Mouse (Mus musculus): Measurements from ENCODE around the gene Traf3ip2.

Traf3ip2 gene
- long read RNA-seq, experiment 1, transcript Traf3ip2-201 (9 exons, 2,867 nt) = major isoform, 7 of 14 reads
- long read RNA-seq, experiment 1, partial matches to known transcripts = 4 of 14 reads
- long read RNA-seq, experiment 1, other reads (novel, unspliced or antisense) = 3 of 14 reads
- long read RNA-seq, experiment 2, transcript Traf3ip2-201 (9 exons, 2,867 nt) = major isoform, 5 of 10 reads
- long read RNA-seq, experiment 2, partial matches to known transcripts = 2 of 10 reads
- long read RNA-seq, experiment 2, other reads (novel, unspliced or antisense) = 3 of 10 reads

DNA sequence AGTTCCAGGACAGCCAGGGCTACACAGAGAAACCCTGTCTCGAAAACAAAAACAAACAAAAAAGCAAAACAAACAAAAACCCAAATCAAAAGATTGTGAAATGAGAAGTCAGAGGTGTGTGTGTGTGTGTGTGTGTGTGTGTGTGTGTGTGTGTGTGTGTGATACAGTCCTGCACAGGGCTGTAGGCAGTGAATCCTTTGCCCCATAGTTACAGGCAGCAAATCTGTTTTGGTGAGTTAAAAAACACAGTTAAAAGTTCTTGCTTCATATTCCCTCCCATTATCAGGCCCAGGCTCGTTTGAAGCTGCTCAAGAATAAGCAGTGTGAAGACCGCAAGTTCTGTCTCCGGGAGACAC lies at the start of gene Traf3ip2:
Traf3ip2 (plus strand) TSS at position 302 of the 356 bp plus-strand sequence.
- intact Hi-C loops (cut with DNase I) = loop anchor here (5.0 kb wide), 2 partner anchors 40 to 70 kb away; no protein-coding TSS in a partner anchor

DNA sequence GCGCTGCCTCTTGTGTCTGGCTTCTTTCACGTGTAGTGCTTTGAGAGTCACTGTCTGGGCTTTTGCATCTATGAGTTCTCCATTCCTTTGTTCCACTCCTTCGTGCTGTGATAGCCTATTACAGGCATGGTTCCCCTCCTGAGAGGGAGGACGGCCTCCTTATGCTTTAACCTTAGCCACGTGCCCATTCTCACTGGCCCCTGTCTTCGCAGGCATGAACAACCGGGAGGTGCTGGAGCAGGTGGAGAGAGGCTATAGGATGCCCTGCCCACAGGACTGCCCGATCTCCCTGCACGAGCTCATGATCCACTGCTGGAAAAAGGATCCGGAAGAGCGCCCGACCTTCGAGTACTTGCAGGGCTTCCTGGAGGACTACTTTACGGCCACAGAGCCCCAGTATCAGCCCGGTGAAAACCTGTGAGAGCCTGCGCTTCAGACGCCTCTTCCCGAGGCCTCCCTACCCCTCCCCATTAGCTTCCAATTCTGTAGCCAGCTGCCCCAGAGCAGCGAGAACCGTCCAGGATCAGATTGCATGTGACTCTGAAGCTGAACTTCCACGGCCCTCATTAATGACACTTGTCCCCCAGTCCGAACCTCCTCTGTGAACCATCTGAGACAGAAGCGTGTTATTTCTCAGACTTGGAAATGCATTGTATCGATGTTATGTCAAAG lies 49.0 kb upstream of the Traf3ip2 start:
- intact Hi-C loops (cut with DNase I) = no loop called here

DNA sequence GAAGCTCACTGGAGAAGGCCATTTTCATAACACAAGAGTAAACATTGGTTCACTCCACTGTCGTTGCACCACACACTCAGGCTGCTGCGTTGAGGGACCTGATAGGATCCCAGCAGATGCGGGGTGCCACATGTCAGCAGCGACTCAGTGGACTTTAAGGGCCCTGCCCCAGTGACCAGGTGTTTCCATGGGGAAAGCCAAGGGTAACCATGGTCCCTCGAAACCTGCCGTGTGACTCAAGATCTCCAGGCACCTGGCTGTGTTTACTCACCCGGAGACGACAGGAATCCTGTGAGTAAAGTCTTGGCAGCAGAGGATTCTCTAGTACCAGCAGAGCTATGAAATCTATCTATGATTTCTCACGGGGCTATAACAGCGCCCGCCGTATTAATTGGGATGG lies 45.8 kb upstream of the Traf3ip2 start:
- intact Hi-C loops (cut with DNase I) = no loop called here

DNA sequence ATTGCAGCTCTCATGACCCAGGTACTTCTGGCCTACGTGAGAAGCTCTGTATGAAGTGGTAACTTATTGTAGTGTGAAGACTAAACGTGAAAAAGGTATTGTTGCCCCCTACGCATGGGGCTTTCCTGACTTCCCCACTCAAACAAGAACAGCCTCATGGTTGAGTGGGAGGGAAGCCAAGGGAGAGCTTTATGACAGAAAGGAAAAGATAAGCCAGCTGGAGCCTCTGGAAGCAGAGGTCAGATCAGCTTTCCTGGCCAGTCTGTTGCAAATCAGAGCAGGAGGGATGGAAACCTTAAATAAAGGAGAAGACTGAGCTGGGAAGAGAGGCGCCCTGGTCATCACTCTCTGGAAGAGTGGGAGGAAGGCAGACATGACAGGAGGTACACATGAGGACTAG lies 43.7 kb upstream of the Traf3ip2 start:
- intact Hi-C loops (cut with DNase I) = no loop called here

DNA sequence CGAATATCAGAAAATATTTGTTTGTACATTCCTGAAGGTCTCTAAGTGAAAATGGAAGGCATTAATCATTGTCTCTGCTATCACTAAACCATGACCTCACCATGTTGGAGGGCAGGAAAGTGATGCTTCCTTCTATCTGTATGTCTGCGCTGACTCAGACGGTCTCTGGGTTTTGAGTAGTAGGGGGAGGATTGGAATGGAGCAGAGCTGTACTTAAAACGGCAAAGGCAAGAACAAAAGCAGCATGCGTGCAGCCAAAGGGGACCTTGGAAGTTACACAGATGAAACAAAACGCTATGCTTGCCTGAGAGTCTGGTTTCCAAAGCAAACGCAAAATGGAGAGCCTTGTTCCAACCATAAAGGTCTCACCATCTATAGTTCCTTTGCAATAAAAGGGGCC lies 41.7 kb upstream of the Traf3ip2 start:
- intact Hi-C loops (cut with DNase I) = loop anchor here (5.0 kb wide), 1 partner anchor 41 kb away; the partner anchor contains the start of gene Traf3ip2

DNA sequence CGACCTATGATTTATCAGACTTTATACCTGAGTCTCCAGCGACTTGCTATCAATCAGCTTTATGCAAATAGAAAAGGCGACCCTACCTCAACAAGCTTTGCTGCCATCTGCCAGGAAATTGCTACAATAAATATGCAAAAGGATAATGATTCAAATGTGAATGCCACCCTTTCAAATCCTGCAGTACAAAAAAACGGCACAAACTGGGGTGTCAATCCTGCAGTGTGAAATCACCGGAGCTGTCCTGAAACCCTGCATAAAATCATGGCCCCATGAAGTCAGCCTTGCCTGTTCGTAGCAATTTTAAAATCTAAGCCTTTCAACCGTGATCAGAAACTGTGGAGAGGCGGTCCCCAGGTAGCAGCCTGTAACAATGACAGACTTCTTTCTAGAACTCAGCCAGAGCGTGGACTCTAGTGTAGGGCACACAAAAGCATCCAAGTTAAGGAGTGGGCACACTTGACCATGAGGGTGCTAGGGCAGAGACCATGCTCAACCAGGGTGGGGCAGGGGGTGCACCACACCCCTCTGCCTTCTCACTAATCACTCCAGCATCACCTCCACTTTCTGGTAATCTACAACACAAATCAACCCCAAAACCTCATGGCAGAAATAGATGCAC lies 40.6 kb upstream of the Traf3ip2 start:
- intact Hi-C loops (cut with DNase I) = loop anchor here (5.0 kb wide), 1 partner anchor 40 kb away; the partner anchor contains the start of gene Traf3ip2

DNA sequence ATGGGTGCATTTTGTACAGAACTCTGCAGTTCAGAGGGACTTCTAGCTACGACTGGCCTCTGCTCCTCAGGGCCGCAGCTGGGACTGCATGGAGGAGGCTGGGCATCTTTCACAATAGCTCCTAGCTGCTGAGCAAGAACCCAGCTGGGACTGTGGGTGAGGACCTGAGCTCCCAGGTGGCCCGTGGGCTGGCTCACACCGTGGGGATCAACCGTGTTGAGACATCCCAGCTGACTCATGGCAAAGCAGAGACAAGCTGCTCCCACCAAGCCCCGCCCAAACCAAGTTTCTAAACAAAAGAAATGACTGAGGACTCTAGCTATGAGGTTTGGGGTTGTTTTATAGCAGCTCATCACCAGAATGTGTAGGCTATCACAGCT lies 40.1 kb upstream of the Traf3ip2 start:
- intact Hi-C loops (cut with DNase I) = loop anchor here (5.0 kb wide), 1 partner anchor 40 kb away; the partner anchor contains the start of gene Traf3ip2

DNA sequence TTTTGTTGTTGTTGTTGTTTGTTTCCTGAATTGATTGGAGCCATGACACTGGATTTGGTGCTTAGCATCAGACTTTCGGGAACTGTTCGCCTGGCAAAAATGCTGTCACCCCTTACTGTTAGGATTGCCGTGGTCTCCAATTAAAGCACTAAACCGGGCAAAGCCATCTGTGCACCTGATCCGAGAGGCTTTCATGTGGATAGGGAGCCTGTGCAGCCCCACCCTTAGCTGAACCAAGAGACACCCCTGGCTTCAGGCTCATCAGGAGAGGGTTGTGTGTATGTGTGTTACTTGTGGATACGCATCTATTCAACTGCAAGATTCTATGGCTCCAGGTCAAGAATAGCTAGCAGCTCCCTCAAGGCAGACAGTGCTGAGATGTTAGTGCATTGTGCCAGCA lies 36.3 kb upstream of the Traf3ip2 start:
- intact Hi-C loops (cut with DNase I) = no loop called here

DNA sequence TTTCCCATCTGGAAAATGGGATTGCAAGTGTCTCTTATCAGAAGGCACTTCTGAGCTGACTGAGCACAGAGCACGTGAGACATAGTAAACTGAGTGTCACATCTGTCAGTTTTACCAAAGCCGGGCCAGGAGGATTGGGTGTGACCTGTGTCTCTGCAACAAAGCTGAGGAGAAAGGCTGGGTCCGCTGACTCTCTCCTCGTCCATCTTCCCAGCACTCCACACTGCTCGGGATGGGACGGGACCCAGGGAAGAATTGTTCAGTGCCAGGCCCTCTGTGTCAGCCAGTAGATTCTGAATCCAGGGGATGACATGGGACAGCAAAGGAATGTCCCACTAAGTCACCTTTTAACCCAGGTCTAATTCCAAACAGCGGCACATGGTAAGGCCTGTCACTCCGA lies 32.3 kb upstream of the Traf3ip2 start:
- intact Hi-C loops (cut with DNase I) = no loop called here

DNA sequence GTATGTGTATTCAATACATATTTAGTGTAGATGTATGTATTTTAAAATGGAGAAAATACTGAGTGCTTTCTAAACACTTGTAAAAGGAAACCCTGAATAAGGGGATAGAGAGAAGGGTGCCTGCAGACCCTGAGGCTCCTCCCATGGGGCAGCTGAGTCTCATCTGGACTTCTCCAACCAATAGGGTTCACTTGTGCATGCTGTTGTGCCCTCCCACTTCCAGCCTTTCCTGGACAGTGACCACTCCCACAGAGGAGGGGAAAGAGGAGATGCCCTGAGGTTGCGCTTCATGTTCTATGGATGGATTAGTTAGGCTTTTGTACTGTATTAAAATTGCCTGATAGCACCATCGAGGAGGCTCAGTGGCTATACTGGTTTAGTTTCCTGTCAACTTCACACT lies 30.3 kb upstream of the Traf3ip2 start:
- intact Hi-C loops (cut with DNase I) = no loop called here

DNA sequence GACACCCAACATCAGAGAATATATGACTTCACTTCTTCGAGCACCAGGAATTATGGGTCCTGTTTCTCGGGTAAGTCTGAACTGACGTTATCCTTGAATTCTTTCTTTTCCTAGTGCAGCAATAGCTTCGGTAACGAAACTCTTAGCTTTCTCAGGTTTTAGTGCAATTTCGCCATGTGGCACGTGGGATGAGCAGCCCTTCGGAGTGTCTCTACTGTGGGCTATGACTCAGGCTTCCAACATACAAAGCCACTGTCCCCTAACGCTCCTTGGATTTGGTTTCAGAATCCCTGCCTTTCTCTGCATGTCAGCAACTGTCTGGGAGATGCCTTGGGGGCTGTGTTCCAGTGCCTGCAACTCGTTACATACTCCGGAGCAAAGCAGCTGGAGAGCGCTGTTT lies 29.0 kb upstream of the Traf3ip2 start:
- intact Hi-C loops (cut with DNase I) = no loop called here

DNA sequence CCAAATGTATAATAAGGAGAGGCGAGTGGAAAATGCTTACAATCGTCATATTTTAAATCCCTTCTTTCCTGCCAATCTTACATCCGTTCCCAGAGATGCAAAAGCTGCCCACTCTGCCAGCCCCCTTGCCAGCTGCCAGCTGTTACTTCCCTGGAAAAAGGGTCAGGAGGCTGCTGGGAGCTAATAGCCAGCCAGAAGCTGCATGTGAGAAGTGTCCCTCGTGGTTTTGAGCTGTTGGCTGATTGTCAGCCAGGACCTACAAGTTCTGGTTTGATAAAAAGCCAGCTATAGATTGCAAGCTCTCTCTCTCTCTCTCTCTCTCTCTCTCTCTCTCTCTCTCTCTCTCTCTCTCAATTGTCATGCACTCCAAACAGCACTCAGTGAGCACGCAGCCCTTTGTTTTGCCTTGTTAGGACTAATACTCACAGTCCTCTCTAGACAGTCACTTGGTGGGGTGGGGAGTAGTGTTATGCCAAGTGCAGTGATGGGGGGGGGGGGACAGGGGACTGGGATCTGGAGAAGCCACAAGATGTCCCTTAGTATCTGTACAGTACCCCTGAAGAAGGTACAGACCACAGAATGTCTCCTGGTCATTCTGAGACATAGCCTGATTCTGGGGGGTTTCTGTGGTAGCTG lies 25.3 kb upstream of the Traf3ip2 start:
- intact Hi-C loops (cut with DNase I) = no loop called here

DNA sequence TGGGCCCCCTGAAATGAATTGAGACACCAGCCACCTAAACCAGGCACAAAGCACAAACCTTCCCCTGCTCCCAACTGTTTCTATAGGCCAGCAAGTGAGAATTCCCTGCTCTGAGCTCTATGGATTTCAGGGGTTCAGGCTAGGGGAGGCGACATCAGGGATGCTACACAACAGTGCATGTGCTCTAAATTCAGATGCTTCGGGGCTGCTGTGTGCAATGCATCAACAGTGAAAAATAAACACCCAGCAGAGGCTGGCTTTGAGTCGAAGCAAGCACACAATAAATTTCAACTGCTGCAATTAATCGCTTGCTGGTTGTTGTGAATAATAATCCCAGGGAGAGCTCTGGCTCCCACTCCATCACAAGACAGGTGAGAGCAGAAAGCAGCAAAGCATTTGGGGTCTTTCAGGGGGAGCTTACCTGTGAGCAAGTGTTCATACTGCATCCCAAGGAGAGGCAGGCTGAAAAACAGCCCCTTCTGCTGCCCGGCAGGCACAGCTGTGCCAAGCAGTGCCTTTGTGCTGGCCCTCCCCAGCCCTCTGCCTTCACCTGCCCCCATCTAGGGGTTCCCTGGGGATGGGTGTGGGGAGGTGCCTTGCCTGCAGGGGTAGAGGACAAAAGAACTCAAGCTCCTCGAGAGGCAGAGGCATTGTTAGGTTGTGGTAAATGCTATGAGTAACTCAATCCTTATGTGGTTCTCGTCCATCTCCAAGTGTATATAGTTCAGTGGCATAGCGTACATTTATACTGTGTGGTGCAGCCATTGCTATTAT lies 24.6 kb upstream of the Traf3ip2 start:
- intact Hi-C loops (cut with DNase I) = no loop called here

DNA sequence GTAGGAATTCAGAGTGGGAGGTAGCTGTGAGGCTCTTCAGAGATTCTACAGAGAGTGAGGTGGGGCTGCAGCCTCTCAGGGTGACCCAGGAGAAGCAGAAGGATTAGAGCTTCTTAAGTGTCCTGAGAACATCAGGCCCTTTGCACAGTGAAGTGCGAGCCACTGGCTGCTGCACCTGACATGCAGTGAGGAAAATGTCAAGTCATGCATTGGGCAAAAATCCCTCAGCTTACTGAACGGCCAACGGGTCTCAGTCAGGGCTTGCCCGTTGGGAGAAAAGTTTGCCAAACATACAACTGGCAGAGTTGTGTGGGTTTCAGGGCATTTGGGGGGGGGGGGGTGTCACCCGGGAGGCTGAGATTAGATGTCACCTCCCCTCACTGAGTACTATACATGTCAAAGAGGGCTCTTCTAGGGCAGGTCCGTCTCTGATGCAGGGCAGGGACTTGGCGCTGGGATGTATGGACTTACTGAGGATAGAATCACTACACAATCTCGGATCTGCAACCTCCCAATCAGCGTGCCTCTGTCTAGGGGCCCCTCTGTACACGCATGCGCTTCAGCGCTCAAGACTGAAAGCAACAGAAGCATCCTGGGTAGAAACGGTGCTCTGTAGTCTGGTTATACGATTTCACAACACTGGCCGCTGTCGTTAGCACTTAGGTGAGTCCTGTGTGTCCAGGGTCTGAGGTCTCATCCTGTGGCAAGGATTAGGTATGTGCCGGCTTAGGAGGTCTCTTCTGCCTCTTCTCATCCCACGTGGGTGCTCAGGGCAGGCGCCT lies 22.8 kb upstream of the Traf3ip2 start:
- intact Hi-C loops (cut with DNase I) = no loop called here

DNA sequence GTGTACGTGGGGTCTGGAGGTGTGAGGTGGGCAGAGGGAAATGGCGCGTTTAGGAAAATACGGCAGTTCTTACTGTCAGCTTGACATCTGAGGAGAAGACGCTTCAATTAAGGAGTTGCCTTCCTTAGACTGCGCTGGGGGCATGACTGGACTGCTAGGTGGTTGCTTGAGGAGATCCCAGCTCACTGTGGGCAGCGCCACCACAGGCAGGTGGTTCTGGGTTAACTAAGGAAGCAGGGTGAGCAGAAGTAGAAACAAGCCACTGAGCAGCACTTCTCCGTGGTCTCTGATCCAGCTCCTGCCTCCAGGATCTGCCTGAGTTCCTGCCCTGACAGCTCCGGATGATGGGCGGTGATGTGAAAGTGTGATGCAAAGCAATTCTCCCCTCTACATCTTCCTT lies 22.1 kb upstream of the Traf3ip2 start:
- intact Hi-C loops (cut with DNase I) = no loop called here

DNA sequence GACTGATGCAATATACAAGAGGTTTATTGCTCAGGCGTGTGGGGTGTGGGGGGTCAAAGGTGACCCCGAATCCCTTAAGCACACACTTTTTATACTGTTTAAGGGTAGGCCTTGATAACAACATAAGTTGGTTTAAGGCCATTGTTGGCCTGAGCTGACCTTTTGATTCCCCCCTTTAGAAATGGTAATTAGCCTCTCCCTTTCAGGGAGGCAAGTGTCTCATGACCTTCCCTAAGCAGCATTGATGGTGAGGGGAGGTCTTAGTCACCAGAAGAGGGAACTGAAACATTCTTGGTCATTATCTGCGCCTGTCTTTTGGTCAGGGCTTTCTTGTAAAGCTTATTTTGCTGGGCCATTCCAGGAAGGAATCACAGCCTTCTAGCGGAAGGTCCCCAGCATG lies 20.2 kb upstream of the Traf3ip2 start:
- intact Hi-C loops (cut with DNase I) = no loop called here

DNA sequence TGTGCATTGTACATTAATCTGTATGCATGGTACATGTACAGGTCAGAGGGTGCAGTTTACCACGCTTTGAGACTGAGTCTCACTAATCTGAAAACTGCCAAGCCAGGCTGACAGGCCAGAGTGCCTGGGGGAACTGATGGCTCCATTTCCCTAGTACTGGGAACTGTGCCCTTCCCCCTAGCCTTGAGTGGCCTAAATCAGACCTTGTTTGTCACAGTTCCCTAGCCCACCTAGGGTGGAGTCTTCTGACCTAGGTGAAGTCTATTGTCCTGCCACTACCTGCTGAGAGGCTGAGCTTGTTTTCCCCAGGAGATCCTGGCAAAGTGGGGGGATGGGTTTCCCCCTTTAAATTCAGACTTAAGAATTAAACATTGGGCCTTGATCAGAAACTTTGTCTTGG lies 18.0 kb upstream of the Traf3ip2 start:
- intact Hi-C loops (cut with DNase I) = no loop called here

DNA sequence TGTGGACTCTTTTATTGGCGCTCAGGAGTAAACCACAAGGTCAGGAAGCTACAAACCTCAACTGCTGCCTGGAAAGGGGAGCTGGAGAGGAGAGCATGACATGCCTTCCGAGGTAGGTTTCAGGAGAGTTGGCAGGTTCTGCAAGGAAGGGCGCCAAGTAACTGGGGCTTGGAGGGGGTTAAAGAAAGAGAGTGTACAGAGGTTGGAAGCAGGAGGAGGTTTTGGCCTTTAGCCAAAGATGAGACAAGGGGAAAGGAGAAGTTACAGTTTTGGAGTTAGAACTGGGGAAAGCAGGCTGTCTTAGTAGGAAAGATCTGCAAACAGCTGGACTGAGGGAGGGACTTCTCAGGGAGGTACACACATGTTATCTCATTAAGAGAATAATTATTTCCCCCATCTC lies 16.9 kb upstream of the Traf3ip2 start:
- intact Hi-C loops (cut with DNase I) = no loop called here

DNA sequence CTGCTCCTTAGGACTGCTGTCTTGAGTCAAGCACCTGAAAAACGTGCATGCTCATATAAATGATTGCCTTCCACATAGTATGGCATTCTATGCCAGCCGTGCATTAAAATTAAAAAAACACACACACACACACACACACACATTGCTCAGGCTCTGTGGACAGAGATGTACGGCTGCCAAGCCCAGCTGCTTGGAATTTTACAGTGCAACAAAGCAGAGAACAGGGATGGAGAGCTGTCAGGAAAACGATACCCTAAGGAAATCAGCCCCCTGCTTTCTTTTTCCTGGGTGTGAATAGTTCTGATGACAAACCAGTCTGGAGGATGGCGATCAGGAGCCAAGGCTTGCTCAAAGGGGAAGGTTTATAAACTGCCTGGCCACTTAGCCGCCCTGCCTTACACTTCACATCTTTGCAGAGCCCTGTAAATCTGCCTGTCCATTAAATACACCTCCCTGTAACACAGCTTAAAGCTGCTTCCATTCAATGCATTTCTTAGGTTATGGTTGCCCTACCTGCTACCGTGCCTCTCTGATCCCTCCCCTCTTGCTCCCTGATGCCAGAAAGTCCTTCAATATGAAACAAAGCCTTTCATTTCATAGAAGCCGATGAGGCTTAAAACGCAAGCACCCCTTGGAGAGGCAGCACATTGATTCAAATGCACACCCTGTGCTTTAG lies 15.5 kb upstream of the Traf3ip2 start:
- intact Hi-C loops (cut with DNase I) = no loop called here

DNA sequence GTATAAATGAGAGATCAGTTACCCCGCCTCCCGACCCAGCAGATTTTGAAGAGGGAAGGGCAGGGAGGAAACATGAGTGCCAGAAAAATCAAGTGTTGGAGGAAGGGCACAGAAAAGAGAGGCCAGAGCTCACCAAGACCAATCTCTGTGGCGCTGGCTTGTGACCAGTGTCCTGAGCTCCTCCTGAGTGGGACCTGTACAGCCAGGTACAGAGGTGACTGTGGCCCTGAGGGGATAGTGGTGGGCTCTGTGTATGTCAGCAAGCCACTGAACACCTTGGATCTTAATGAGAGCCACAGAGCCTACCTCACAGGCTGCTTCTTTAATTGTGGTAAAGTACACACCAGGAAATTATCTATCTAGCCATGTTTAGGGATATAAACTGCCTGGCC lies 14.9 kb upstream of the Traf3ip2 start:
- intact Hi-C loops (cut with DNase I) = no loop called here
